Mouse (Mus musculus) adrenal gland, postnatal 36 days (tissue): ENCODE measurements around the gene Cldn10. TPM values are rescaled to one million over a fixed set of nuclear protein-coding genes. Genes with fewer than 3 reads are reported as not detected.

Experiments
- DNase-seq, 2 experiments: peaks; one replicate each; pipeline ENCODE4 v3.0.0; 2021; ENCODE audit warnings: mixed read lengths in 1 of 2
- total RNA-seq, 2 experiments: library from RNA; stranded (reverse); gene quantifications; 2 replicates each; pipeline ENCODE4 v1.2.3; 2021

The Cldn10 gene
- total RNA-seq, 2 experiments from 2014 or later = 0.56 to 2.0 TPM

DNA sequence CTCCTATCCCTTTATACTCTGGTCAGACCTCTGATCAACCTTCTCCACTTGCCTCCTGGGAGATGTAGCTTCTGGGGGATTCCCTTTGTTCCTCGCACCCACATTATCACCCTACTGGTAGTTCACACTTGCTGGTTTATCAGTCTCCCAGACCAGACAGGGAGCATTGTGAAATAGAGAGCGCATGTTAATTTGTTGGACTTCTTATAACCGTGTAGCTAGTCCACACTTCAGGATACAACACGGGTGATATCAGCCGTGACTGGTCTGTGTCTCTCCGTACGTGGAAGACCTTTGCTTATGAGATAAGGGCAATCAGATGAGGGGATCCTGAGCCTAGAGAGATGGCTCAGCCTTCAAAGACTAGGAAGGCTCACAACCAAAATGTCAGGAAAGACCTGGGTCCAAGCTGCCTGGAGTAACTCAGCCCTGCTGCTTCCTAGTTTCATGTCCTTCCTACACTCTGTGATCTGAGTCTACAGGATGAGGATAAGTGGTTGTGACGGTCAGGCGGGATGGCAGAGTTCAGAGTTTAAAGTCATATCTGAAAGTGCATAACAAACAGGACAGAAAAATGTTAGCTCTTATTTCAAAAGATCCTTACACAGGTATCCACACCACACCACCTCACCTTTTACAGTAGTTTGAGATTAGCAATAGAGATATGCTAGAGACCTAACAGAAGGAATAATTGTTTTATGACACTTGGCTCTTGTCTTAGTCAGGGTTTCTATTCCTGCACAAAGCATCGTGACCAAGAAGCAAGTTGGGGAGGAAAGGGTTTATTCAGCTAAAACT, 78.5 kb downstream of the Cldn10 start:
- no peak for DNase-seq

DNA sequence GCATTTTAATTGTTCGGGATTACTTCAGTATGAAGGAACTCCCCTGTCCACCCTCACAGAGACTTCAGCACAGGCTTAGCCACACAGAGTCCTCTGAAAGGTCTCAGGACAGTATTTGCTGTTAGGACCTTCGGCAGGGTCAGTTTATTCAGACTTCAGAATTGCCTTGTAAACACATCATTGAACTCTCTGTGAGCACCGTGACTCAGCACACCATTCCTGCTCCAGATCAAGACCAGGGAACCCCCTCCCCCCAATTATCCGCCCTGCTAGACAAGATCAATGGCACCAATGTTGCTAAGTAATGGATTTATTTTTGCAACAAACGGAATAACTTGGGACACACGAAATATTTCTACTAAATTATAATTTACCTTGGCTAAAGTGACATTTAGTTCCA, 79.7 kb downstream of the Cldn10 start:
- no peak for DNase-seq

- no peak for DNase-seq
These were observed 80.5 kb downstream of the Cldn10 start for GRCm38 (mm10) chr14:118868102-118868724.

DNA sequence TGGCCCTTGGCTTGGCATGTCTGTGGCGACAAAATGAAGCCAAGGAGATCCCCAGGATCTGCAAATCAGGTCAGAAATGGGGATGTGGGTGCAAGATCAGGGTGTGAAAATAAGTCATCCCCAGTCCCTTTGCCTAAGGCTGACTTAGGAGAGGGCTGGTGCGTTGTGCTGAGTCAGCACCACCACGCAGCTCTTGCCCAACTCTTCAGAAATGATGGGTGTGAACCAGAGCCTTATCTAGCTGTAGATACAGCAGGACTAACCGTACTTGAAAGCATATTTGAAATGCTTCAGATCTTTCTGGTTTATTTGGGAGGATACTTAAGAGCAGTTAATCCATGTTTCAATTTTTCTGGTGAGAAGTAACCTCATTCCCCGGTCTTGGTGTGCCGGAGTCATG, 82.0 kb downstream of the Cldn10 start:
- no peak for DNase-seq

DNA sequence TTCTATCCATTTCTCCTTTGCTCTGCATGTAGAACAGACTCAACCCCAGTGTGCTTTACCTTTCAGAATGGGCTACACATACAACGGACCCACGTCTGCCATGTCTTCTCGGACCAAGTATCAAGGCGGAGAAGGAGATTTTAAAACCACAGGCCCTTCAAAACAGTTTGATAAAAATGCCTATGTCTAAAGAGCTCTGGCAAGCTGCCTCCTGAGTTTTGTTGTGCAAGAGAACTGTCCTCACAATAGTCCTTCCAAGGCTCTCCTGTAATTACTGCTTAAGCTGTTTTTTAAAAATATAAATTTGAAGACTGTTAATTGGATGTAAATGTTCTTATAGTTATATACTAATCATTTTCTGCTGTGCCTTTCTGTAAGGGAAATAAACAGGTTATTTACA, 86.4 kb downstream of the Cldn10 start:
- DNase-seq = peak; percentile 21 to 50

GRCm38 (mm10) chr14:118874786-118875415, 87.2 kb downstream of the Cldn10 start:
- no peak for DNase-seq

DNA sequence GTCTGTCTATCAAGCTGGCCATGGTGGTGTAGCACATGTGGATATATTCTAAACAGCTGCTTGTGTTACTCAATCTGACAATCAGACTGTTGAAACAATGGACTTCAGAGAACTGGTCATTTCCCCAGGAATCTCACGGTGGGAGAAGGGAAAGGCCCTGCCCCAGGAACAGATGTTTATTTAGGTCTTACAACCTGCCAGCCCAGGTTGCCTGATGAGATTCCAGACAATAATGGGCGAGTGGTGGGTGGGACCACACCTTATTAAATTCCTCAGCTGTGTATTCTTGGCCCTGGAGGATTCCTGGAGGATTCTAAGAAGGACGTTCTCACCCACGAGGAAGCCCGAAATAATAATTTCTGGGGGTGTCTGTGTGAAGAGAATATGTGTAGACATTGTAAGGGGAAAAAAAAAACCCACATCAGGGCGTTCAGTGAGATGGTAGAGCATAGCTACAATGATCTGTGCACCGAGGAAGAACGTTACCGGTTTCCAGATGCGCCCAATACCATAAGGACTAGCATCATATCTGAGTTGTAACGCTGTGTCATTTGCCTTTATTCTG, 90.7 kb downstream of the Cldn10 start:
- DNase-seq = no peak

GRCm38 (mm10) chr14:118880696-118881095, 93.0 kb downstream of the Cldn10 start:
- DNase-seq = no peak

- no peak for DNase-seq
These were observed 95.9 kb downstream of the Cldn10 start for GRCm38 (mm10) chr14:118883344-118884249.

GRCm38 (mm10) chr14:118884250-118884556, 96.5 kb downstream of the Cldn10 start:
- DNase-seq = no peak

DNA sequence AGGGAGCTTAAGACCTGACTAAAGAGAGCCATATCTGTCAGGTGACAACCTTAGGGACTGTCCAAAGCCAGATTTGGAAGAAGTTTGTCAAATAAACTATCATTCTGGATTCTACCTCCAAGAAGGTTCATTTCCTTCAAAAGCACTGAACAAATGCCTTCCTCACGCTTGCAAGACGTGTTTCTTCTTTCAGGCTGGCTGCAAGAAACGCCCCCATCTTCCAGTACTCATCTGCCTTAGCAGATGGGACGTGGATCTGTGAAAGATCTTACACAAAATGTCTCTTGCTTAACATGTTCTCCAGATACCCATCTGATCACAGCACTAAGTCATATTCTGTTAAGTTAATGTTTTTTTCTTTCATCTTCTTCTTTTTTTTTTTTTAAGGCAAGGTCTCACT, 102.4 kb downstream of the Cldn10 start:
- no peak for DNase-seq

- no peak for DNase-seq
These were observed 107.5 kb downstream of the Cldn10 start for GRCm38 (mm10) chr14:118895228-118895627.

DNA sequence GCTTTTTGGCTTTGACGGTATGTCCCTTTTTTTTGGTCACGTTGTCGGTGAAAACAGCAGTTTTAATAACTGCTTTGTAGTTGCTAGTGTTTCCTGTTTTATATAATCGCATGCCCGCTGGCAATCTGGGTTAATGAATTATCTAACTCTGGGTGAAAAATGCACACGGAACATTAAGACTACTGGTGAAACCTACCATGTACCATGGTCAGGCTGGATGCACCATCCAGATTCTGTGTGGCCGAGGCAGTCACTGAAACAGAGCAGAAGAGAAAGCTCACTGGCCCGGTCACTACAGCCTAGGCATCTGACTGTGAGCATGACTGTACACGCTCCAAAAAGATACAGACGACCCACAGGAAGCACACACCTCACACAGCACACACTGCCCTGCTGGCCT, 107.9 kb downstream of the Cldn10 start:
- DNase-seq = no peak

- DNase-seq = no peak
These were observed 112.2 kb downstream of the Cldn10 start for GRCm38 (mm10) chr14:118899940-118900339.

- DNase-seq = no peak
These were observed 113.2 kb downstream of the Cldn10 start for GRCm38 (mm10) chr14:118900911-118901310.

DNA sequence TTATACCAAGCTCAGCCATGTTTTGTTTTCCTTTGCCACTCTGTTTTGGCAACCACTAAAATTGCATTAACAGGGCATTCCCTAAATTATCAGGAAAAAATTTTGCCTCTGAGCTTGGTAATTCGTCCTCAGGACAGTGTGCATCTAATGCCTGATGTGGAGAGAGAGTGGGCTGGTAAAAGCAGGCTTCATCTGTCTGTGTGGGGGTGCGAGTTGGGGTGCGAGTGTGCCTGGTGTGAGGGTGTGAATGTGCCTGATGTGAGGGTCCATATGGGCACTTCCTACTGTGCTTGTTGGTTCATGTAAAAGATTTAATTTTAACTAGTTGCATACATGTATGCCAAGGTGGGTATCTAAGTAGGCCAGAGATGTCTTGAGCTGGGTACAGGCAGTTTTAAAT, 115.7 kb downstream of the Cldn10 start:
- DNase-seq = no peak

DNA sequence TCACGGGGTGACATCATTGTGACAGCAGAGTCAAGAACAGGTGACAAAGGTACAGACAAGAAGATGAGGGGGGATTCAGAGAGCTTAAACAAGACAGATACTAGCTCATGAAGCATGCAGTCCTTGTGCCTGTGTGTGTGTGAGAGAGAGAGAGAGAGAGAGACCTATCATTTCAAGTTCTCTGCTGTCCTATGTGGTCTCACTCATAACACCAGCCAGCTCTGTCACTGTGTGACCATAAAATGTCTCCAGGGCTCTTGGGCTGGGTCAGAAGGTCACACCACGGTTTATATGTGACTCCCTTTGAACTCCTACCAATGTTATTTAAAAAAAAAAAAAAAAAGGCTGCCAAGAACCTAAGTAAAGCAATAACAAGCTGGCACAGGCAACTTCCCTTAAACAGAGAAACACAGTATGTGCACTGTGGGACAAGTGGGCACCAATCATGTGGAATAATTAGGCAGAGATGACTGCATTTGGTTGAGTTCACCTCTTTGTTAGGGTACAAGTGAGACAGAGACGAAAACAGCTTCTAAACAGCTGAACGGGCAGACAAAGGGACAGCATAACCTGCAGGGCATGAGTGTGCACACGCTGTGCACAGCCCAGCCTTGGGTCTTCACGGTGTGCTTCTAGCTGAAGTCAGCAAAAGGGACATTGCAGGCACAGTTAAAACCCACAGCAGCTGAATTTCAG, 116.3 kb downstream of the Cldn10 start:
- DNase-seq = no peak

DNA sequence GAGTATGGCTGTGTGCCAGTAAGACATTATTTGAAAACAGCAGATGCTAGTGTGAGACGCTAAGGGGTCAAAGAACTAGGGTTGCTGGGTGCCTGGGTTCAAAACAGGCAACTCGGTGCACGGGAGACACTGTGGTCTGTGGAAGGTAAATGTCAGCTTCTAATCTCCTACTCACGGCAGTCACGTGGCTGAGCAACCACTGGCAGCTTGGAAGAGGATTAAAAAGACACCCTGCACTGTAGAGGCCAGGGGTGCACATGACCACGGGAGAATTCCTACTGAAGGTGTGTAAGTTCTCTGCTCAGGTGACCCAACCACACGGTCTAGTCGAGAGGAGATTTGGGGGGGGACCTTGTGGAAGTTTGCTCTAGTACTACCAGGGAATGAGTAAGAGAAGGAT, 119.9 kb downstream of the Cldn10 start:
- no peak for DNase-seq

GRCm38 (mm10) chr14:118909872-118910271, 122.2 kb downstream of the Cldn10 start:
- peak; percentile 22 to 48 for DNase-seq

DNA sequence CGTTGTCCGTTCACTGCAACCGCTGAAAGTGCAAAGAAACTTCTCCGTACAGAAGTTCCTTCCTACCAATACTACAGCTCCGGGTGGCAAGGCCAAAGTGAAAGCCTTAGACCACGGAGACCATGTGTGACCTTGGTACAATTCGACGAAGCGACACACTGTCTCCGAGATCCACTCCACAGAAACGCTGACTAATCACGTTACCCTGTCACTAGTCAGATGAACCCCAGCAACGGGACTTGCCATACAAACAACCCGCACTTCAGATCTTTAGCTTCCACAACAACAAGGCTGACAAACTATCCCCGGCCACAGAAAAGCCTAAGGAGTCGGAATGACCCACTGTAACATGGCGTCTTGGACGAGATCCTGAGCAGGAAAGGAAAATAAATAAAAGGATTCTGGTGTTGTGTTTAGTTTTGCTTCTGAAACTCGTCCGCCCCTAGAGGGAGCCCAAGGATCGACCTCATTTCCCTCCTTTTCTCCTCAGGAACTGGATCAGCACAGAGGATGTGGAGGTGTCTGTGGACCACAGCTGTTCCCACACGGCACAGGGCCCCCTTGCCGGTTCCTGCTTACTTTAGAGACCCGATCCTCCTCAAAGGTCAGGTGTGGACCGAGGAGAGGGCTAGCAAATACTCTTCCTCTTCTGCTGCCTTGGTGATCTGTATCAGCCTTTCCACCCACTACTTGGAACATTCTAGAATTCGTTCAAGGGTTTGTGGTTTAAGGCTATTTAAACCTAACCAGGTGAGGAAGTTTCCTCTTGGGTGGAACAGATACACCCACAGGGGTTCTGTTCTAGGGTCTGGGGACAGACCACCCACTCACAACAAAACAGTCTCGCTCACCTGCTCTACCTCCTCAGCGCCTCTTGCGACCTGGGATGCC, 122.9 kb downstream of the Cldn10 start:
- peak; percentile 70 to 83 for DNase-seq
